Mouse (Mus musculus): ENCODE results near the gene Ajap1. TPM values are rescaled to one million over a fixed set of nuclear protein-coding genes. Genes with fewer than 3 reads are reported as not detected.

Gene Ajap1
- polyA plus RNA-seq, 1 experiment from 2014 or later: 8.4 TPM

- H3K9me3 ChIP-seq: no peaks in the 10 kb centered on the region
- H3K4me2 ChIP-seq (replicated peaks): no peak overlapping the region
- no peaks in the 10 kb centered on the region for H3K4me1 ChIP-seq
- H3K4me3 ChIP-seq: no peak overlapping the region
- no peaks in the 10 kb centered on the region for H3K27me3 ChIP-seq (replicated peaks)
- H3K36me3 ChIP-seq: no peaks in the 10 kb centered on the region
- no peak overlapping the region for H3K9ac ChIP-seq
- H3K27ac ChIP-seq: no peak overlapping the region
- 82% methylated on average over 15 of the region's 15 CpGs for WGBS
- no peak for ATAC-seq (ENCODE audit: low FRiP score, low read depth)
Observed at GRCm38 (mm10) chr4:153335301-153335799, 147.3 kb downstream of the Ajap1 start.

GRCm38 (mm10) chr4:153327809-153328208, 154.8 kb downstream of the Ajap1 start:
- H3K36me3 ChIP-seq: no peaks in the 10 kb centered on the region
- 81% methylated on average over 10 of the region's 10 CpGs for WGBS

More at GRCm38 (mm10) chr4:153327809-153328208, 154.8 kb downstream of the Ajap1 start:
- Histone ChIP-seq H3K9ac (no peak overlapping the region), H3K4me2 (replicated peaks) (no peak overlapping the region), H3K4me1 (peaks cover 9% of the 10 kb centered on the region; the same call in 1 of the 2 replicates), H3K4me3 (no peak overlapping the region), H3K27me3 (replicated peaks) (no peaks in the 10 kb centered on the region), H3K9me3 (no peaks in the 10 kb centered on the region), H3K27ac (no peak overlapping the region)
- ATAC-seq (ENCODE audit: low FRiP score, low read depth): no peak

Measured in neural tube, embryonic 12.5 days (tissue).